Mouse (Mus musculus) myocyte (in vitro differentiated cells): ENCODE results near the gene Grifin. TPM values are rescaled to one million over a fixed set of nuclear protein-coding genes. Genes with fewer than 3 reads are reported as not detected.
A peak's percentile ranks its signal among the peaks of the same experiment; 100 is the strongest.

ENCODE experiments used
- H3K27me3 ChIP-seq: one replicate; pipeline ENCODE4 v1.6.1; 2011; ENCODE audit not compliant: control insufficient read depth, insufficient read depth, insufficient read length
- H3K36me3 ChIP-seq: one replicate; pipeline ENCODE4 v1.6.1; 2011; ENCODE audit not compliant: control insufficient read depth, insufficient read depth
- H3K4me2 ChIP-seq: one replicate; pipeline ENCODE4 v1.6.1; 2011; ENCODE audit warnings: low read depth, control low read depth
- H3K4me3 ChIP-seq: one replicate; pipeline ENCODE4 v1.5.1; 2011; ENCODE audit warnings: mild to moderate bottlenecking, control low read depth, moderate library complexity
- H3K79me2 ChIP-seq: one replicate; pipeline ENCODE4 v1.6.1; 2011; ENCODE audit not compliant: control insufficient read depth, insufficient read depth
- H3ac ChIP-seq: one replicate; pipeline ENCODE4 v1.6.1; 2011; ENCODE audit not compliant: control insufficient read depth, insufficient read length
- CEBPB ChIP-seq: IDR thresholded peaks from 2 replicates; pipeline ENCODE4 v1.6.1; 2011; ENCODE audit warnings: mild to moderate bottlenecking, moderate library complexity; ENCODE audit not compliant: poor library complexity, insufficient read depth, severe bottlenecking
- E2F4 ChIP-seq: IDR thresholded peaks from one replicate; pipeline ENCODE4 v1.6.1; 2011; ENCODE audit warnings: mild to moderate bottlenecking, control low read depth, moderate library complexity; ENCODE audit not compliant: insufficient read depth
- MAX ChIP-seq: IDR thresholded peaks from one replicate; pipeline ENCODE4 v1.6.1; 2011; ENCODE audit warnings: low read depth, mild to moderate bottlenecking, control low read depth
- MYOD1 ChIP-seq, 3 experiments: IDR thresholded peaks; one replicate each; pipeline ENCODE4 v1.6.1; 2011; ENCODE audit warnings: control low read depth in 2 of 3, low read depth in 2 of 3, mild to moderate bottlenecking in 2 of 3, moderate library complexity in 1 of 3; ENCODE audit not compliant: insufficient read length in 2 of 3, control insufficient read depth in 1 of 3
- MYOG ChIP-seq, 3 experiments: IDR thresholded peaks; one replicate each; pipeline ENCODE4 v1.6.1; 2011; ENCODE audit warnings: control low read depth in 2 of 3, low read depth in 2 of 3, mild to moderate bottlenecking in 2 of 3; ENCODE audit not compliant: insufficient read length in 2 of 3, control insufficient read depth in 1 of 3, insufficient read depth in 1 of 3
- POLR2A ChIP-seq: IDR thresholded peaks from one replicate; pipeline ENCODE4 v1.6.1; 2011; ENCODE audit warnings: low read depth, mild to moderate bottlenecking, control low read depth, moderate library complexity; ENCODE audit not compliant: insufficient read length
- POLR2AphosphoS2 ChIP-seq: IDR thresholded peaks from one replicate; pipeline ENCODE4 v1.6.1; 2011; ENCODE audit warnings: low read depth, control low read depth; ENCODE audit not compliant: insufficient read length
- REST ChIP-seq: IDR thresholded peaks from one replicate; pipeline ENCODE4 v1.6.1; 2011; ENCODE audit warnings: mild to moderate bottlenecking, control low read depth, moderate library complexity; ENCODE audit not compliant: insufficient read depth, insufficient read length
- SRF ChIP-seq: IDR thresholded peaks from one replicate; pipeline ENCODE4 v1.6.1; 2011; ENCODE audit warnings: low read depth; ENCODE audit not compliant: control insufficient read depth, insufficient read length
- TCF12 ChIP-seq: IDR thresholded peaks from one replicate; pipeline ENCODE4 v1.6.1; 2011; ENCODE audit warnings: mild to moderate bottlenecking, control low read depth; ENCODE audit not compliant: poor library complexity, insufficient read depth, severe bottlenecking
- TCF3 ChIP-seq: IDR thresholded peaks from one replicate; pipeline ENCODE4 v1.6.1; 2011; ENCODE audit warnings: low read depth, control low read depth; ENCODE audit not compliant: insufficient read length
- USF1 ChIP-seq: IDR thresholded peaks from one replicate; pipeline ENCODE4 v1.6.1; 2011; ENCODE audit warnings: low read depth, mild to moderate bottlenecking, control low read depth, moderate library complexity
- polyA plus RNA-seq: library from polyadenylated mRNA; unstranded; fragments of >200 nt; fragmentation: generic; extraction: Trizol; gene quantifications from one replicate; pipeline ENCODE4 v1.2.1, GENCODE M21; 2012; ENCODE audit warnings: missing spikeins

The Grifin gene
- polyA plus RNA-seq, 1 experiment: not detected

- no peaks in the 10 kb centered on the region for H3K79me2 ChIP-seq
- no peak overlapping the region for H3K4me3 ChIP-seq
- TF ChIP-seq TCF3 (no peak), MAX (no peak), POLR2A (no peak), USF1 (no peak), REST (no peak), MYOG (IDR thresholded peaks at IDR 0.05; ENCODE audit: control insufficient read depth in 1 of 3, insufficient read depth in 1 of 3, insufficient read length in 2 of 3, low read depth in 2 of 3) (no peak), E2F4 (no peak), POLR2AphosphoS2 (no peak)
- no peaks in the 10 kb centered on the region for H3K27me3 ChIP-seq
- H3K4me2 ChIP-seq: no peak overlapping the region
- H3ac ChIP-seq: no peak overlapping the region
- no peaks in the 10 kb centered on the region for H3K36me3 ChIP-seq
These were observed 19.0 kb upstream of the Grifin start for GRCm38 (mm10) chr5:140583732-140584368.

- H3K36me3 ChIP-seq: no peaks in the 10 kb centered on the region
These were observed 18.3 kb upstream of the Grifin start for GRCm38 (mm10) chr5:140582995-140583731.

GRCm38 (mm10) chr5:140581569-140581968 is 16.7 kb upstream of the Grifin start:
- Histone ChIP-seq H3ac (no peak overlapping the region), H3K4me3 (no peak overlapping the region), H3K27me3 (no peaks in the 10 kb centered on the region), H3K36me3 (no peaks in the 10 kb centered on the region), H3K4me2 (no peak overlapping the region), H3K79me2 (no peaks in the 10 kb centered on the region)
- TF ChIP-seq MYOD1 (IDR thresholded peaks at IDR 0.05; ENCODE audit: control insufficient read depth in 1 of 3, insufficient read length in 2 of 3, low read depth in 2 of 3): peak in 2 of 3 experiments; percentile 31
- no peak for TF ChIP-seq POLR2AphosphoS2

More at GRCm38 (mm10) chr5:140582995-140583731, 18.3 kb upstream of the Grifin start:
- TF ChIP-seq MYOG (IDR thresholded peaks at IDR 0.05; ENCODE audit: control insufficient read depth in 1 of 3, insufficient read depth in 1 of 3, insufficient read length in 2 of 3, low read depth in 2 of 3) (peak in 1 of 3 experiments; percentile 46), TCF12 (peak; percentile 25), TCF3 (no peak), MYOD1 (IDR thresholded peaks at IDR 0.05; ENCODE audit: control insufficient read depth in 1 of 3, insufficient read length in 2 of 3, low read depth in 2 of 3) (peak in 2 of 3 experiments; percentile 84 to 89)
- no peak overlapping the region for H3K4me2 ChIP-seq
- no peak overlapping the region for H3K4me3 ChIP-seq
- H3ac ChIP-seq: no peak overlapping the region
- H3K79me2 ChIP-seq: no peaks in the 10 kb centered on the region
- no peaks in the 10 kb centered on the region for H3K27me3 ChIP-seq

GRCm38 (mm10) chr5:140579771-140580170 is 14.9 kb upstream of the Grifin start:
- Histone ChIP-seq H3K4me3 (no peak overlapping the region), H3K4me2 (no peak overlapping the region), H3K36me3 (no peaks in the 10 kb centered on the region), H3K79me2 (no peaks in the 10 kb centered on the region), H3ac (no peak overlapping the region), H3K27me3 (no peaks in the 10 kb centered on the region)
- TF ChIP-seq TCF12 (no peak), SRF (no peak)

GRCm38 (mm10) chr5:140579221-140579620 is 14.3 kb upstream of the Grifin start:
- H3K4me3 ChIP-seq: no peak overlapping the region
- H3ac ChIP-seq: no peak overlapping the region
- no peak overlapping the region for H3K4me2 ChIP-seq
- H3K27me3 ChIP-seq: no peaks in the 10 kb centered on the region
- TF ChIP-seq USF1: no peak
- TF ChIP-seq MYOD1 (IDR thresholded peaks at IDR 0.05; ENCODE audit: control insufficient read depth in 1 of 3, insufficient read length in 2 of 3, low read depth in 2 of 3): no peak
- TF ChIP-seq SRF: no peak
- TF ChIP-seq MYOG (IDR thresholded peaks at IDR 0.05; ENCODE audit: control insufficient read depth in 1 of 3, insufficient read depth in 1 of 3, insufficient read length in 2 of 3, low read depth in 2 of 3): no peak
- no peak for TF ChIP-seq TCF3
- no peak for TF ChIP-seq POLR2AphosphoS2
- TF ChIP-seq REST: no peak
- no peak for TF ChIP-seq CEBPB
- TF ChIP-seq MAX: no peak
- TF ChIP-seq E2F4: no peak
- no peak for TF ChIP-seq TCF12
- no peak for TF ChIP-seq POLR2A
- H3K36me3 ChIP-seq: no peaks in the 10 kb centered on the region
- H3K79me2 ChIP-seq: no peaks in the 10 kb centered on the region
